Mouse (Mus musculus) G1E-ER4 (cell line): ENCODE data around the gene Stx5a. TPM values are rescaled to one million over a fixed set of nuclear protein-coding genes. Genes with fewer than 3 reads are reported as not detected.

Source experiments
- GATA1 ChIP-seq: IDR thresholded peaks from one replicate; pipeline ENCODE4 v1.8.0; 2012; ENCODE audit warnings: low read length, inconsistent platforms
- polyA plus RNA-seq: library from polyadenylated mRNA; stranded (reverse); fragments of >175 nt; gene quantifications from 2 replicates; pipeline ENCODE4 v1.2.3, GENCODE M21; 2012

Stx5a gene
- polyA plus RNA-seq: 13.4 and 17.1 TPM in 2 replicates

DNA sequence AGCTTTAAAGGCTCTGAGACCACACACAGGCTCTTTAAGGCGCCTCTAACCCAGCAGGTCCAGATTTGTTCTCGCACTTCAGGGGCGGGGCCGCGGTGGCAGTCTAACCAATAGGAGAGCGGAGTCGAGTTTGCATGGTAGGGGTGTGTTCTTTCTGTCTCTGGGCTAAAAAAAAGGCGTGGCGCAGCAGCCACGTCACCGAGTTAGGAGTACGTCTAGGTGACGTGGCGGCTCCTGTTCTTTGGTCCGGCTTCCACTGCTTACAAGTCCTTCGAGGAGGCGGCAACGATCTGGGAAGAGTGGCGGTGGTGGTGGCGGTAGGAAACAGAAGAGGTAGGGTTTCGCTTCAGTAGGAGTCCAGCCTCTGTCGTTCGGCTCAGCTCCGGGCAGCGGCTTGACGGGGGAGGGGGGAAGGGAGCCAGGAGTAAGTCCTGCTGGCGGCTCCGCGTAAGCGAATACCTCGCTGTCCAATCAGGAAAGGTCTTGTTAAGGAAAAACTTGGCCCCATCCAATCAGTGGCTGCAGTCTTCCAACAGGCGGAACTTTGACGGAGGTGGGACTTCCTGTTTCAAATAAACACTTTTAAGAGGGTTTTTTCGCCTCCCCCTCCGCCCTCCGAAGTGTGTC is at the start of gene Stx5a:
Gene Stx5a (plus strand): TSS at position 171 of the 627 bp plus-strand sequence.
- TF ChIP-seq GATA1: no peak

DNA sequence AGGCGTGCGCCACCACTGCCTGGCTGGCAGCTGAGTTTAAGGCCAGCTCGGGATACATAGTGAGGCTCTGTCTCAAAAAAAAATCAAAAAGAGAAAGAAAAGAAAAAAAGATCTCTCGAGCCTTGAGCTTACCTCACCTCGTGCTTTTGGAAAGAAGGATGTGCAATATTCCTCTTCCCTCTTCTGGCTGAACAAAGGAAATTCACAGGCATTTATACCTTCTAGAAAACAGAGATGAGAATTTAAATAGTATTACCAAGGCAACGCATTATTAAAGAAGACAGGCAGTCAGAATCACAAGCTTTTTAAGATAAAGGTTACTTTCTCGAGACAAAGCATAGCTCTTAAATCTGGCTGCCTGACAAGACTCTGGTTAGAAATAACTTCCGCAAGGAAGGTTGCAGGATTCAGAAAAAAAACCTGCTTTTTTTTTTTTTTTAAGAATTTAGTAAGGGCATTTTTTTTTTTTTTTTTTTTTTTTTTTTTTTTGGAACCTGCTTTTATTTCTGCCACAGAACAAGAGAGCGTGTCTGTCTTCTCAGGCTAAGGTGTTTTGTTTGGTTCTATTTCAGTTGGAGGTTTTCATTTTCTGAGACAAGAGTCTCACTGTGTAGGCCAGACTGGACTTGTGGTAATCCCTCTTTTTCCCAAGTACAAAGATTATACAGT is 49.2 kb upstream of the Stx5a start:
- no peak for TF ChIP-seq GATA1

DNA sequence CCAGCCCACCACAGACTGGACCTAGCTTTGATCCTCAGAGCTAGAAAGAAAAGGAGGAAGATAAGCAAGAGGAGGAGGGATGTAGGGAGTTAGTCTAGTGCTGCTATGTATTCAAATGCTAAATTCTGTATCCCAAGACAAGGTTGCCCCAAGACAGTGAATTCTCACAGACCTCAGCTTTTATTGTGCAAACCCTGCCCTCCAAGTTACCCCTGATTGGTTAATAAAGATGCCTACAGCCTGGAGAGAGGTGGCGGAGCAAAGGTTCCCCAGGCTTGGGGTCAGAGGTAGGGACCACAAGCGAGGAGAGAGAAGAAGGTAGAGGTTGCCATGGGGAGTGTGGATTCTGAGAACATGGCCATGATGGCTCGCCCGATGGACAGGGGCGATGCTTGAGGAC is 48.5 kb upstream of the Stx5a start:
- TF ChIP-seq GATA1: no peak

DNA sequence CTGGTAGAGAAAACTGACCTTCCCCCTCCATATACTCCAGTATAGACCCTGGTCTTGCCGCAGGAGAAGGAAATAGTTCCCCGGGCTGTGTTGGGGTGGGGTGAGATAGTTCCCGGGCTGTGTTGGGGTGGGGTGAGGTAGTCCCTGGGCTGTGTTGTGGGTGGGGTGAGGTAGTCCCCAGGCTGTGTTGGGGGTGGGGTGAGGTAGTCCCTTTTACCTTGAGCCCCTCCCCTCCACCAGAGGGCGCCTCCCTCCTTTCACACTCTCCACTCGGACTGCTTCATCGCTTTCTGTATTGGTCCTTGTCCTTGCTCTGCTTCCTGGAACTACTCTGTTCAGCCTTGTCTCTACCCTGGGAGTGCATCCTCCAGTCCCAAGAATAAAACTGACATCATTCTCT is 45.9 kb upstream of the Stx5a start:
- TF ChIP-seq GATA1: no peak

DNA sequence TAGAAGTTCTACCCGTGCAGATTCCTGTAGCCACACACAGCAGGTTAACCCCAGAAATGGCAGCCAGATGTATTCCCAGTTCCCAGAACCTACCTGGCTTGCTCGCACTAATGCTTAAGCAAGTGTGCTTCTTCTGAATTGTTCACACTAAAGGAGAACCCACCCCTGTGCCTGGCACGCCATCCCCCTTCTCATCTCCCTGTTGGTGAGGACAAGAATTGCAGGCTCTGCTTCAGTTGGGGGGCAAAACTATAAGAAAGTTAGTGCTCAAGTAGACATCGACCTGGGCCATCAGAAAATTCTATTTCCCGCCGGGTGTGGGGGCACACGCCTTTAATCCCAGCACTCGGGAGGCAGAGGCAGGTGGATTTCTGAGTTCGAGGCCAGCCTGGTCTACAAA is 41.6 kb upstream of the Stx5a start:
- no peak for TF ChIP-seq GATA1

DNA sequence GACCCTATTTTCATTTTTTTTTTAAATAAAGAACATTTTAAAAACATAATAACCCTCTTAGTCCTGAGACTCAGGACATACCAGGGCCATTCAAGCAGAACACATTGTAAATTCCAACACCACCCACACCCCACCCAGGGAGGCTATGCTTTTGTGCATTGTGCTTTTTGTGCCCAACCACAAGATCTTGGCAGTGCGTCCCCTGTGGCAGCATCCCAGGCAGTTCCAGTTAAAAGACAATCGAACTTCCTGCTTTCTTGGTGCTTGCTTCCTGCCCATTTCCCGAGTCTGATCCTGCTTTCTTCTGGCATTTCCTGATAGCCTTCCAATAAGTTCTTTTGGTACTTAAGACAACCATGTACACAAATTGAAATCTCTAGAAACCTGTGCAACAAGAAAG is 38.8 kb upstream of the Stx5a start:
- TF ChIP-seq GATA1: no peak

DNA sequence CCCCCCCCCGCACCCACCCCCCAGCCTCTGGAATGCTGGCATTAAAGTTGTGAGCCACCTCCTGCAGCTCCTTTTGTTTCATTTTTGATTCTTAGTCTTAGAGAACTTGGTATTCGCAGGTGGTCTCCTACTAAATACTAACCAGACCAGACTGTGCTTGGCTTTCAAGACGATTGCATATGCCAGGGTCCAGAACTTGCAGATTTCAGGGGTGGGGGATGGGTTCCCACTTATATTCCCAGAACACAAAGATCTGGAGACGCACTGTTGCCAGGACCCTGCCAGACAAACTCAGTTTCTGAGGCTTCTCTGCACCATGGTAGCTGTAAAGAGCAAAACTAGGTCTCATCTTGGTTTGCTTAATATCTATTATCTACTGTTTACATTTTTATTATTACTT is 37.6 kb upstream of the Stx5a start:
- no peak for TF ChIP-seq GATA1

DNA sequence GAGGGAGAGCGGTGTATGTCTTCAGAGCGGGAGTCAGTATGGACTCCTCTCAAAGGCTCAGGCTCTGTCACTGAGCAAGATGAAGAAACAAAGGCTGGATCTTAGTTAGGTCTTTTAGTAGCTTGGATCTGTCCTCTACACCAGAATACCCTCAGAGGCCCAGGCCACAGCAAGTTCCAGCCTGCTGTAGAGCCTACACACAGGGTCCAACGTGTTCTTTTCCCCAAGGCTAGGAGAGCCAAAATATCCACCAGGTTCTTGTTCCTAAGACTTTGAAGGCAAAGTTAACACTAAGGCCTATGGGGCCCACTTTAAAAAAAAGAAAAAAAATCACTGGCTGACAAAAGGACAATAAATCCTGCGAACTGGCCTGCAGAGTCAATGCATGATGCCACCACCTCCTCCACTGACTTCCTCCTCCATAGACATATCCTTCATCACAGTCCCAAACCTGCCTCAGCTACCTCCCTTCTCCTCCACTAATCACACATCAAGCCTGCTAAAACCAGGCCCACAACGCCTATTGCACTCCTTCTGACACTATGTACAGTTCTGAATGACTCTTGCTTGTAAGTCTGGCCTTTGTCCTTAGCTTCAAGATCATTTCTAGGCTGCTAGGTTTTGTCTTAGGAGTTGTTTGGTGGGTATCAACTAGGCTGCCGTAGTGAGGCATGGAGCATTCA is 36.0 kb upstream of the Stx5a start:
- TF ChIP-seq GATA1: no peak

DNA sequence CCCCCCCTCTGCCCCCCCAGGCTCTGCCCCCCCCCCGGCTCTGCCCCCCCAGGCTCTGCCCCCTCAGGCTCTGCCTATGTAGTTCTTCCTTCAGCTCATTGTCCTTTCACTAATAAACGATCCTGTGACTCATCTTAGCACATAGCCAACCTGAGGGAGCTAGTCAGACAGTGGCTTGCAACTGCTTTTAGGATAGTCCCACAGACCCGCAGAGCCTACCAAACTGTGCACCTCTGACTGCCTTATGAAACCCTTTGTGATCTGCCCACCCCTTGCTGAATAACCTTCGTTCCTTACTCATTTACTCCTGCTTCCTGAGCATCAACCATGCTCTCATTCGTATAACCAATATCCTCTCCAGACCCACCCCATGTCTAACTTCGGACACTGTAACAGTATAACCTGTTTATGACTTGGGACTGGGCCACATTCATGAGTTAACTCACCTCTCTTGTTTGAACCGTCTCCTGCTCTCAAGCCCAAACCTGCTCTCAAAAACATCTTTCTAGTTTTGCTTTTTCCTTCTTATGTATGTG is 35.0 kb upstream of the Stx5a start:
- TF ChIP-seq GATA1: no peak

DNA sequence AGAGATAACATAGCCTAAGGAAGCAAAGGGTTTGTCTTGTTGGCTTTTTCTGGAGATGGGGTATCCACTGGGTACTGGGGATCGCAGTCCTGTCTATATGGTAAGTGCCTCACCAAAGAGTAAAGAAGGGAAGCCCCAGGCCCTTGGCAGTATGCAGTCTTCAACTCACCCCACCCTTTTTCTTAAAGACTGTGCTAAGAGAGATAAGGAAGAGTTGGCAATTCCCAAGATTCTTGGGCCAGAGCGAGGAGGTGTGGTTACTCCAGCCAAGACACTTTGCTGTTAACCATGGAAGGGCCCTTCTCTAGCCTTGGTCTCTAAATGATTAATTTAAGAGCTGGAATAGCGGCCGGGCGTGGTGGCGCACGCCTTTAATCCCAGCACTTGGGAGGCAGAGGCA is 34.3 kb upstream of the Stx5a start:
- TF ChIP-seq GATA1: no peak

DNA sequence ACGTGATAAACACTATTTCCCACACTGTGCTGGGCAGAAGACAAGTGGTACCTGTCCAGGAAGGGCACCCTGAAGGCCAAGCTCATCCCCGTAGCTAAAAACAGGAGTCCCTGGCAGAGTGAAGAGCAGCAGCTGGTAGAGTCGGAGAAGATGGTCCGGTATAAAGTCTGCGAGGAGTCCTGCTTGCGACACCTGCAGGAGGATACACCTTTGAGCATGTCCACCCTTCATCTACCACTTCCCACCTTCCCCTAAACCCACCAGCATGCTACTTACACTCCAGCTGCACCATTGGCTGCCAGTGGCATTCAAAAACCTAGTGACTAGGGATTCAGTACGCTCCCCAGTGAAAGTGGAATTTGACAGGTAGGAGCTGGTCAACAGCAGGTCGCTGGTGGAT is 32.3 kb upstream of the Stx5a start:
- no peak for TF ChIP-seq GATA1

DNA sequence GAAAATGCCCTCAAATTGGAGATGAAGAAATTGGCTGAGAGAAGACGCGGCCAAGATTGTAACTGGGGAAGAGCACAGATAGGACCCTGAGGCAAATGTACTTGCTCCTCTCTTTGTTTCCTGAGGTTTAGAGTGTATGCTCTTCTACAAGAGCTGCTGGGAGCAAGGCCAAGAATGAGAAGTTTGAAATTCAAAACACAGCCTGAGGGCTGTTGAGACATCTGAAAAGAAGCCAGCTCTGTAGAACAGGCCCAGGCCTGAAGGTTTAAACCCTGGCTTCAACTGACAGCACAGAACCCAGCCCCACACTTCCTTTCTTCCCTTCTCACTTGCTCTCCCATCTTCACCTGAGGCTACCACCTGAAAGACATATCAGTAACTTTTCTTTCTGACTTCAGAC is 31.2 kb upstream of the Stx5a start:
- TF ChIP-seq GATA1: no peak

DNA sequence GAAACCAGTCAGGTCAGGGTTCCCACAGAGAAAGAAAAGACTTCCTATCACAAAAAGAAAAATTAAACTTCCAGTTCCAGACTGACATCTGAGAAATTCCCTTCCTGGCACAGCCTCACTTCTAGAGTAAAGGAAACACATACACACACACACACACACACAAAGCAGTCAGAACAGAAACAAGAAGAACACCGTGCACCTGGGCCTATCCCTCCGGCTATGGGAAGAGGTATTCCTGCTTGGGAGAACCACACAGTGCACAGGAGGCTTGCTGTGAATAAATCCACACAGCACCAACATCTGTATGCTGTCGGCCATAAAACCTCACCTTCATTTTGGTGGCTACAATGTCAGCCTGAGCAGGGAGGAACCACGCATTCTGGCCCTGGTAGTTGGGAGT is 29.7 kb upstream of the Stx5a start:
- no peak for TF ChIP-seq GATA1

DNA sequence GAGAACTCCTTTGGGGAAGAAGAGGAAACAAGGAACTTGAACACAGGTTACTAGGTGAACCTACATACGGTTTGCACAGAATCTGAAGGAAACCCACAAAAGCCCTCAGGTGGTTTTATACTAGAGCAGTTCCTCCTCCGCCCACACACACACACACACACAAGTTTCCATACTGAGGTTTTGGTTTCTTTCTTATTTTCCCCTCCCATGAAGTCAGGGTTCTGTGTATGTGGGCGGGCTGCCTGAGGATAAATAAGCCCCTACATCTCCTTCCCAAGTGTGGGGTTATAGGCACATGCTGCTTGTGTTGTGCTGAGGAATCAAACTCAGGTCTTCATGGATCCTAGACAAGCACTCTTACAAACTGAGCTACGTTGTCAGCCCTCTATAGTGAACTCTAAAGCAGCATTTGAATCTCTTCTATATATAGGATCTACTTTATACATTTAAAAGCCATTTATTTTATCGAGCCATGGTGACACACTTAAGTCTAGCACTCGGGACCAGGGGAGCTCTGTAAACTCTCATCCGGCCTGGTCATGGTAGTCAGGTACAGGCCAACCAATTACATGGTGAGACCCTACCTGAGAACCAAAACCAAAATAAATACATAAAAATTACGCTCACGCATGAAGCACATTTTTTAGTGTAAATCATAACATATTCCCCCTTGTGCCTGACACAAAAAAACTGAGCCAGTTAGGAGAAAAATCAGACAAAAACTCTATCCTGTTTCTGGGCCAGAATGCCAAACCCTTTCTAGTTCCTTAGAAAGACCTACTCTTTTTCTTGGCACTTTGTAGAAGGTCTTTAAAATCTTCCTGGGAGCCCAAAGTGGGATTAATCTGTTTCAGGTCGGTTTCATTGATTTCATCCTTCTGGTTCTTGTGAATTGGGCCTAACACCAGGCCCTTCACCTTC is 29.0 kb upstream of the Stx5a start:
- no peak for TF ChIP-seq GATA1

DNA sequence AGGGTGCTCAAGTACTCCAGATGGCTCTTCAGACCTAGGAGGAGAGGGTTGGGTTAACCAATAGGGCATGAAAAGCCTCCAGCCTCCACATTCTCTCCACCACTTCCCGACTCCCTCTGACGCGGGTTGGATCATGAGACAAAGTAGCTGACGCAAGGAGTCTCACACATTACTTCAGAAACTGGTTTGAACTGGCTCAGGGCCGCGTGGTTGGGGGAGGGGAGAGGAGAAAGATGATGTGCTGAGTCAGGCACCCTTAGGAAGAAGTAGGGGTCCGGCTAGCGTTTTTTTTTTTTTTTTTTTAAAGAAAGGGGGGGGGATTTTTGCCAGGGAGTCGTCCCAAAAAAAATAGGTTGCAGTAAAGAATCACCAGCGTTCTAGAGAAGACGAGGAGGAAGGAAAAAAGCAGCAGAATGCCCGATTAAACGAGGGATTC is 28.3 kb upstream of the Stx5a start:
- TF ChIP-seq GATA1: no peak
